Mouse (Mus musculus): ENCODE measurements around the gene Tfeb. TPM values are rescaled to one million over a fixed set of nuclear protein-coding genes. Genes with fewer than 3 reads are reported as not detected.

Tfeb gene
- polyA plus RNA-seq, 1 experiment from 2014 or later, result 9.6 TPM

DNA sequence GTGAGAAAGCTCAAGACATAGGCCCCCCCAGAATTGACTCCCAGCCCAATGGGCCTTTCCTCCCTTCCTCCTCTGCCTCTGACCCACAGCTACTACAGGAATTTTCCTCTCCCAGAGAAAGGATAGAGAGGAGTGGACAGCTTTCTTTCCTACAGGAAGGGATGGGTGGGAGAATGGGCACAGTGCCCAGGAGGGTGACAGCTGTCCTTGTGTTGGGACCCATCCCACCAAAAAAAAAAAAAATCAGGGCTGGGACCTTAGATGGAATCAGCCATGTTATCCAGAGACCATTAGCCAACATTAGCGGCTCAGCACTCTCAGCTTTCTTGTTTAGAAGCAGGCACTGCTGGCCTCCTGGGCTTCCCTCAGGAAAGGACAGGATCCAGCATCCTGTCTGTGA, 30.6 kb upstream of the Tfeb start:
- H3K27ac ChIP-seq (ENCODE audit: low read depth, low read length), result no peak overlapping the region
- WGBS, result 47% methylated on average over 1 of the region's 1 CpGs
- peaks cover 7% of the 10 kb centered on the region; the same call in 1 of the 2 replicates for H3K4me1 ChIP-seq (replicated peaks; ENCODE audit: control insufficient read depth, insufficient read depth, low read length)
- DNase-seq (ENCODE audit: low spot score), result no peak
- H3K9ac ChIP-seq (ENCODE audit: low read depth, low read length), result no peak overlapping the region
- H3K4me3 ChIP-seq (ENCODE audit: low read depth, low read length), result no peak overlapping the region
- no peak for ATAC-seq (replicated peaks; ENCODE audit: low FRiP score)
- peaks cover 51% of the 10 kb centered on the region for H3K27me3 ChIP-seq (replicated peaks; ENCODE audit: control insufficient read depth, insufficient read depth, low read length)
- no peaks in the 10 kb centered on the region; the same call in 1 of the 2 replicates for H3K36me3 ChIP-seq (ENCODE audit: control insufficient read depth, insufficient read depth, low read length)
- H3K4me2 ChIP-seq, result no peak overlapping the region
- no peaks in the 10 kb centered on the region for H3K9me3 ChIP-seq (ENCODE audit: control insufficient read depth, low read length)

DNA sequence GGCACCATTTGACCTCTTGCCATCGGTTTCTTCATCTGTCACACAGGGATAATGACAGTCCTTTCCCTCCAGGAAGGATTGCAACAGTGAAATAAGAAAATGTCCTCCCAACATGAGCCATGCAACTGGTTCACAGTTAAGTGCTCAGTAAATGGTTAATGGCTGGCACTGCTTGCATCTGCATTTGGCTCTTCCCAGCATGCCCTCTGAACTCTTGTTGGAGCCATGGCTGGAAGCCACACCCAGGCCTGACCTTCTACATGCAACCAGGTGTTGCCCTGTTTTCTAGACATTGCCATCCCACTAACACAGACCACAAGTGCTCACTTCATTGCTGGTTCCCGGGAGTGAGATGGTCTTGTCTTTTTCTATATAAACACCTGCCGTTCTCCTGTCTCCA, 28.9 kb upstream of the Tfeb start:
- Histone ChIP-seq H3K9me3 (ENCODE audit: control insufficient read depth, low read length) (no peaks in the 10 kb centered on the region), H3K27ac (ENCODE audit: low read depth, low read length) (no peak overlapping the region), H3K4me2 (no peak overlapping the region), H3K4me3 (ENCODE audit: low read depth, low read length) (no peak overlapping the region), H3K27me3 (replicated peaks; ENCODE audit: control insufficient read depth, insufficient read depth, low read length) (peaks cover 35% of the 10 kb centered on the region), H3K9ac (ENCODE audit: low read depth, low read length) (no peak overlapping the region), H3K4me1 (replicated peaks; ENCODE audit: control insufficient read depth, insufficient read depth, low read length) (peaks cover 5% of the 10 kb centered on the region; the same call in 1 of the 2 replicates), H3K36me3 (ENCODE audit: control insufficient read depth, insufficient read depth, low read length) (no peaks in the 10 kb centered on the region)
- DNase-seq (ENCODE audit: low spot score), result no peak
- no peak for ATAC-seq (replicated peaks; ENCODE audit: low FRiP score)
- 74% methylated on average over 3 of the region's 3 CpGs for WGBS

GRCm38 (mm10) chr17:47708972-47709371, 27.9 kb upstream of the Tfeb start:
- Histone ChIP-seq H3K9ac (ENCODE audit: low read depth, low read length) (no peak overlapping the region), H3K27me3 (replicated peaks; ENCODE audit: control insufficient read depth, insufficient read depth, low read length) (peaks cover 25% of the 10 kb centered on the region), H3K4me1 (replicated peaks; ENCODE audit: control insufficient read depth, insufficient read depth, low read length) (no peaks in the 10 kb centered on the region), H3K27ac (ENCODE audit: low read depth, low read length) (no peak overlapping the region), H3K36me3 (ENCODE audit: control insufficient read depth, insufficient read depth, low read length) (no peaks in the 10 kb centered on the region), H3K9me3 (ENCODE audit: control insufficient read depth, low read length) (no peaks in the 10 kb centered on the region), H3K4me2 (no peak overlapping the region), H3K4me3 (ENCODE audit: low read depth, low read length) (no peak overlapping the region)
- WGBS, result 73% methylated on average over 4 of the region's 4 CpGs
- DNase-seq (ENCODE audit: low spot score), result no peak
- ATAC-seq (replicated peaks; ENCODE audit: low FRiP score), result no peak

- ATAC-seq (replicated peaks; ENCODE audit: low FRiP score), result no peak
- H3K9me3 ChIP-seq (ENCODE audit: control insufficient read depth, low read length), result no peaks in the 10 kb centered on the region
- no peak overlapping the region for H3K27ac ChIP-seq (ENCODE audit: low read depth, low read length)
- peaks cover 16% of the 10 kb centered on the region for H3K27me3 ChIP-seq (replicated peaks; ENCODE audit: control insufficient read depth, insufficient read depth, low read length)
- 40% methylated on average over 3 of the region's 3 CpGs for WGBS
- no peak overlapping the region for H3K9ac ChIP-seq (ENCODE audit: low read depth, low read length)
- no peaks in the 10 kb centered on the region for H3K36me3 ChIP-seq (ENCODE audit: control insufficient read depth, insufficient read depth, low read length)
- no peak overlapping the region for H3K4me3 ChIP-seq (ENCODE audit: low read depth, low read length)
- no peak overlapping the region for H3K4me2 ChIP-seq
- DNase-seq (ENCODE audit: low spot score), result no peak
- no peaks in the 10 kb centered on the region for H3K4me1 ChIP-seq (replicated peaks; ENCODE audit: control insufficient read depth, insufficient read depth, low read length)
Measured at GRCm38 (mm10) chr17:47710036-47710435, 26.8 kb upstream of the Tfeb start.

GRCm38 (mm10) chr17:47711883-47712282, 24.9 kb upstream of the Tfeb start:
- 37% methylated on average over 6 of the region's 6 CpGs for WGBS
- 0 out of 2 replicates have a peak, but pooled peaks have one; percentile 36 for ATAC-seq (replicated peaks; ENCODE audit: low FRiP score)
- no peaks in the 10 kb centered on the region for H3K4me1 ChIP-seq (replicated peaks; ENCODE audit: control insufficient read depth, insufficient read depth, low read length)
- no peak overlapping the region for H3K4me2 ChIP-seq
- H3K27me3 ChIP-seq (replicated peaks; ENCODE audit: control insufficient read depth, insufficient read depth, low read length), result peaks cover 8% of the 10 kb centered on the region
- H3K9ac ChIP-seq (ENCODE audit: low read depth, low read length), result no peak overlapping the region
- DNase-seq (ENCODE audit: low spot score), result no peak
- H3K9me3 ChIP-seq (ENCODE audit: control insufficient read depth, low read length), result no peaks in the 10 kb centered on the region
- no peak overlapping the region for H3K4me3 ChIP-seq (ENCODE audit: low read depth, low read length)
- no peaks in the 10 kb centered on the region for H3K36me3 ChIP-seq (ENCODE audit: control insufficient read depth, insufficient read depth, low read length)
- H3K27ac ChIP-seq (ENCODE audit: low read depth, low read length), result peak overlapping the region; percentile 30; the same call in 1 of the 2 replicates

DNA sequence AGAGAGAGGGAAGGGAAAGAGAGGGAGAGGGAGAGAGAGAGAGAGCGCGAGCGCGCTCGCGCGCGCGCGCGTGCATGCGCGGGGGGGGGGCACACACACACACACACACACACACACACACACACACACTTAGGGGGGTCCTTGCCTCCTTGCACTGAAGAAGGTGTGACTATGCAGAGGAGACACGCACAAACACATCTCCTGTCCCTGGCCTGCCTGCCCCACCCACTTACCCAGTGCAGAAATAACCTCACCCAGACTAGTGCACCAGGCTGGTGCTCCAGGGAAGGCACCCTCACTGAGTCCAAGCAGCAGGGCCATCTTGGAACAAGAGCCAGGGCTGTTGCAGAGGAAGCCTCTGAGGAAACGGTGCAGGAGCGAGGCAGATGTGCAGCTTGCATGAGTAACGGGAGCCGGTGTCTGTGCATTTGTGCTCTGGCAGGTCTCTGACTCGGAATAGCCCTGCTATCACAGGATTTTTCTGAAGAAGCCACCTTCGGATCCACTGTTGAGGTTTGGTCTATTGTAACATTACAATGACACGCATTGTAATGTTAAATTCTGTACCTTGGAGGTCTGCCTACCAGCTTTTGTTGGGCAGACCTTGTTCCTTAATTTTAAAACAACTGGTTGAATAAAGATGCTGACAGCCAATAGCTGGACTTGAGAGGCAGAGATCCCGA, 23.8 kb upstream of the Tfeb start:
- Histone ChIP-seq H3K36me3 (ENCODE audit: control insufficient read depth, insufficient read depth, low read length) (no peaks in the 10 kb centered on the region), H3K4me3 (ENCODE audit: low read depth, low read length) (no peak overlapping the region), H3K27ac (ENCODE audit: low read depth, low read length) (no peak overlapping the region), H3K27me3 (replicated peaks; ENCODE audit: control insufficient read depth, insufficient read depth, low read length) (peaks cover 2% of the 10 kb centered on the region; the same call in 1 of the 2 replicates), H3K4me2 (no peak overlapping the region), H3K9ac (ENCODE audit: low read depth, low read length) (no peak overlapping the region), H3K4me1 (replicated peaks; ENCODE audit: control insufficient read depth, insufficient read depth, low read length) (no peaks in the 10 kb centered on the region), H3K9me3 (ENCODE audit: control insufficient read depth, low read length) (no peaks in the 10 kb centered on the region)
- DNase-seq (ENCODE audit: low spot score), result no peak
- WGBS, result 52% methylated on average over 22 of the region's 22 CpGs
- no peak for ATAC-seq (replicated peaks; ENCODE audit: low FRiP score)

- Histone ChIP-seq H3K4me3 (ENCODE audit: low read depth, low read length) (no peak overlapping the region), H3K4me1 (replicated peaks; ENCODE audit: control insufficient read depth, insufficient read depth, low read length) (no peaks in the 10 kb centered on the region), H3K9me3 (ENCODE audit: control insufficient read depth, low read length) (no peaks in the 10 kb centered on the region), H3K27me3 (replicated peaks; ENCODE audit: control insufficient read depth, insufficient read depth, low read length) (no peaks in the 10 kb centered on the region; the same call in 1 of the 2 replicates), H3K9ac (ENCODE audit: low read depth, low read length) (no peak overlapping the region), H3K27ac (ENCODE audit: low read depth, low read length) (no peak overlapping the region), H3K4me2 (no peak overlapping the region), H3K36me3 (ENCODE audit: control insufficient read depth, insufficient read depth, low read length) (no peaks in the 10 kb centered on the region)
- no peak for ATAC-seq (replicated peaks; ENCODE audit: low FRiP score)
- WGBS, result 36% methylated on average over 3 of the region's 3 CpGs
- DNase-seq (ENCODE audit: low spot score), result no peak
Measured at GRCm38 (mm10) chr17:47715037-47715436, 21.8 kb upstream of the Tfeb start.

- H3K4me3 ChIP-seq (ENCODE audit: low read depth, low read length), result no peak overlapping the region
- 0 out of 2 replicates have a peak, but pooled peaks cover 3% of the 10 kb centered on the region for H3K27me3 ChIP-seq (replicated peaks; ENCODE audit: control insufficient read depth, insufficient read depth, low read length)
- DNase-seq (ENCODE audit: low spot score) (no peak), ATAC-seq (replicated peaks; ENCODE audit: low FRiP score) (no peak)
- H3K9ac ChIP-seq (ENCODE audit: low read depth, low read length), result no peak overlapping the region
- H3K4me2 ChIP-seq, result no peak overlapping the region
- no peaks in the 10 kb centered on the region for H3K36me3 ChIP-seq (ENCODE audit: control insufficient read depth, insufficient read depth, low read length)
- 52% methylated on average over 4 of the region's 4 CpGs for WGBS
- no peak overlapping the region for H3K27ac ChIP-seq (ENCODE audit: low read depth, low read length)
- H3K4me1 ChIP-seq (replicated peaks; ENCODE audit: control insufficient read depth, insufficient read depth, low read length), result no peaks in the 10 kb centered on the region
- no peaks in the 10 kb centered on the region for H3K9me3 ChIP-seq (ENCODE audit: control insufficient read depth, low read length)
Measured at GRCm38 (mm10) chr17:47721183-47721582, 15.6 kb upstream of the Tfeb start.

GRCm38 (mm10) chr17:47726566-47726965, 10.3 kb upstream of the Tfeb start, which contains the start of gene Pgc:
Gene Pgc (plus strand): TSS chr17:47726842.
- ATAC-seq (replicated peaks; ENCODE audit: low FRiP score), result no peak
- H3K4me3 ChIP-seq (ENCODE audit: low read depth, low read length), result no peak within 1 kb of the TSS
- no peaks in the 10 kb centered on the region for H3K4me1 ChIP-seq (replicated peaks; ENCODE audit: control insufficient read depth, insufficient read depth, low read length)
- H3K9me3 ChIP-seq (ENCODE audit: control insufficient read depth, low read length), result no peaks in the 10 kb centered on the region
- no peak within 1 kb of the TSS for H3K9ac ChIP-seq (ENCODE audit: low read depth, low read length)
- 0 out of 2 replicates have a peak, but pooled peaks cover 3% of the 10 kb centered on the region for H3K27me3 ChIP-seq (replicated peaks; ENCODE audit: control insufficient read depth, insufficient read depth, low read length)
- no peaks in the 10 kb centered on the region for H3K36me3 ChIP-seq (ENCODE audit: control insufficient read depth, insufficient read depth, low read length)
- WGBS, result 69% methylated on average over 11 of the region's 11 CpGs
- no peak for DNase-seq (ENCODE audit: low spot score)
- no peak within 1 kb of the TSS for H3K4me2 ChIP-seq
- H3K27ac ChIP-seq (ENCODE audit: low read depth, low read length), result no peak within 1 kb of the TSS

Data from liver, embryonic 11.5 days (tissue).